23 mouse cellular contexts compared by ENCODE assay signal in genomic region chr9:60604971-60605370, GRCm38 (mm10).
DNase-seq lines count a peak whose midpoint lies in the region; ATAC-seq and TF ChIP-seq lines count a peak whose summit lies in the region.
"Had no signal": no experiment of that assay in that cellular context is flagged by ENCODE, and none has a peak within 500 bp of the region (broad histone marks: within the 10 kb centered on the region; RNA-seq: fewer than 3 reads in every experiment).

No protein-coding gene starts in this region.

- H3K4me1 ChIP-seq in hindbrain, postnatal 0 days (ENCODE audit: insufficient read depth, low read length), result no peaks in the 10 kb centered on the region
- no peaks in the 10 kb centered on the region for H3K4me1 ChIP-seq in hindbrain, embryonic 12.5 days
- H3K4me1 ChIP-seq in forebrain, embryonic 14.5 days (ENCODE audit: control insufficient read depth, insufficient read depth, low read length), result no peaks in the 10 kb centered on the region
- H3K4me1 ChIP-seq: embryonic facial prominence, embryonic 15.5 days; hindbrain, embryonic 10.5 days; midbrain, embryonic 15.5 days had no signal

- H3K4me2 ChIP-seq in hindbrain, postnatal 0 days (ENCODE audit: low read depth, low read length), result no peak overlapping the region
- no peak overlapping the region for H3K4me2 ChIP-seq in hindbrain, embryonic 12.5 days (replicated peaks)
- no peak overlapping the region for H3K4me2 ChIP-seq in forebrain, embryonic 14.5 days (ENCODE audit: low read length)
- H3K4me2 ChIP-seq: embryonic facial prominence, embryonic 15.5 days; heart, embryonic 11.5 days; midbrain, embryonic 15.5 days had no signal

- no peak overlapping the region for H3K27ac ChIP-seq in hindbrain, postnatal 0 days
- H3K27ac ChIP-seq in hindbrain, embryonic 12.5 days, result no peak overlapping the region
- H3K27ac ChIP-seq in forebrain, embryonic 14.5 days (ENCODE audit: low read depth, low read length), result no peak overlapping the region
- H3K27ac ChIP-seq: embryonic facial prominence, embryonic 15.5 days; hindbrain, embryonic 10.5 days; layer of hippocampus, adult 2 months; midbrain, embryonic 15.5 days had no signal

- WGBS in hindbrain, postnatal 0 days, result 58% methylated on average over 2 of the region's 2 CpGs
- 89% methylated on average over 2 of the region's 2 CpGs for WGBS in hindbrain, embryonic 12.5 days
- WGBS in forebrain, embryonic 14.5 days, result 74% methylated on average over 2 of the region's 2 CpGs

- 0 out of 2 replicates have a peak, but pooled peaks have one; percentile 24 for ATAC-seq in hindbrain, postnatal 0 days
- ATAC-seq in hindbrain, embryonic 12.5 days (ENCODE audit: low FRiP score), result no peak
- no peak for ATAC-seq in forebrain, embryonic 14.5 days
- ATAC-seq: forebrain, embryonic 16.5 days; intestine, postnatal 0 days; midbrain, embryonic 15.5 days had no signal

- H3K27me3 ChIP-seq in hindbrain, postnatal 0 days (ENCODE audit: insufficient read depth, low read length), result no peaks in the 10 kb centered on the region
- no peaks in the 10 kb centered on the region for H3K27me3 ChIP-seq in hindbrain, embryonic 12.5 days
- H3K27me3 ChIP-seq in forebrain, embryonic 14.5 days (replicated peaks; ENCODE audit: control insufficient read depth, insufficient read depth, low read length), result no peaks in the 10 kb centered on the region
- H3K27me3 ChIP-seq: CH12.LX; embryonic facial prominence, embryonic 15.5 days; midbrain, embryonic 15.5 days had no signal

- H3K4me3 ChIP-seq in hindbrain, postnatal 0 days (ENCODE audit: low read length), result no peak overlapping the region
- H3K4me3 ChIP-seq in hindbrain, embryonic 12.5 days, result no peak overlapping the region
- H3K4me3 ChIP-seq in forebrain, embryonic 14.5 days (ENCODE audit: low read depth, low read length), result no peak overlapping the region
- H3K4me3 ChIP-seq: embryonic facial prominence, embryonic 15.5 days; hindbrain, embryonic 10.5 days; layer of hippocampus, adult 2 months; midbrain, embryonic 15.5 days had no signal

- peak; percentile 45 for DNase-seq in hindbrain, postnatal 0 days (ENCODE audit: low spot score)
- DNase-seq in cerebellum, postnatal 10 days, result peak; percentile 75 to 80
- DNase-seq in gastrocnemius, postnatal 14 days, result peak; percentile 58
- DNase-seq in skeletal muscle tissue, adult 2 months (ENCODE audit: low read depth, low spot score), result peak; percentile 70
- DNase-seq in forebrain, embryonic 14.5 days (ENCODE audit: low spot score), result no peak
- DNase-seq in frontal cortex, adult 2 months (ENCODE audit: extremely low spot score in 1 of 2, low spot score in 1 of 2), result no peak
- DNase-seq: adrenal gland, adult 8-10 months; B cell, adult 2 months; heart, adult 11 months; kidney, postnatal 25 days; lung, postnatal 4 days; right cerebral cortex, postnatal 14 days; thymus, postnatal 25 days had no signal

- H3K9ac ChIP-seq in hindbrain, postnatal 0 days (replicated peaks; ENCODE audit: low read length), result no peak overlapping the region
- H3K9ac ChIP-seq in hindbrain, embryonic 12.5 days, result no peak overlapping the region
- no peak overlapping the region for H3K9ac ChIP-seq in forebrain, embryonic 14.5 days (ENCODE audit: low read length)
- H3K9ac ChIP-seq: embryonic facial prominence, embryonic 15.5 days; midbrain, embryonic 15.5 days had no signal

- H3K9me3 ChIP-seq in hindbrain, postnatal 0 days (ENCODE audit: low read length), result no peaks in the 10 kb centered on the region
- no peaks in the 10 kb centered on the region for H3K9me3 ChIP-seq in hindbrain, embryonic 12.5 days (replicated peaks)
- no peaks in the 10 kb centered on the region for H3K9me3 ChIP-seq in forebrain, embryonic 14.5 days (replicated peaks; ENCODE audit: control insufficient read depth, low read length)
- H3K9me3 ChIP-seq: embryonic facial prominence, embryonic 15.5 days; G1E; hindbrain, embryonic 10.5 days; midbrain, embryonic 15.5 days had no signal

- intact Hi-C loops in gastrocnemius, postnatal 14 days (cut with DNase I; ENCODE audit: low total_unique reads), result loop anchor here (5.0 kb wide), 1 partner anchor 363 kb away; no protein-coding TSS in a partner anchor

- peaks cover 19% of the 10 kb centered on the region; the same call in 1 of the 2 replicates for H3K36me3 ChIP-seq in hindbrain, postnatal 0 days (ENCODE audit: insufficient read depth, low read length)
- peaks cover 40% of the 10 kb centered on the region for H3K36me3 ChIP-seq in hindbrain, embryonic 12.5 days
- H3K36me3 ChIP-seq in forebrain, embryonic 14.5 days (ENCODE audit: control insufficient read depth, insufficient read depth, low read length), result peaks cover 49% of the 10 kb centered on the region
- H3K36me3 ChIP-seq: G1E had no signal

- TF ChIP-seq CTCF in hindbrain, postnatal 0 days (IDR thresholded peaks at IDR 0.05; ENCODE audit: low read depth), result no peak

Comparison
In these comparisons a context has a peak if more than half of its experiments do, and no peak if none do; other contexts are left out.
1. DNase-seq: peak in hindbrain, postnatal 0 days (single experiment), cerebellum, postnatal 10 days (2 of 2), gastrocnemius, postnatal 14 days (single experiment) and skeletal muscle tissue, adult 2 months (single experiment); none in forebrain, embryonic 14.5 days (single experiment) and frontal cortex, adult 2 months (0 of 2).